Mouse (Mus musculus): ENCODE measurements around the gene Pxdn.

GRCm38 (mm10) chr12:30054761-30055540 lies 117.5 kb downstream of the Pxdn start:
- TF ChIP-seq EP300 (IDR thresholded peaks at IDR 0.05; ENCODE audit: low read depth) (no peak), CTCF (IDR thresholded peaks at IDR 0.05; ENCODE audit: low read depth) (no peak)

All from liver, embryonic 14.5 days (tissue).